Mouse (Mus musculus) retina, embryonic 14.5 days (tissue): ENCODE data around the gene Irf2bp1.

ENCODE experiments used
- DNase-seq: peaks from one replicate; pipeline ENCODE4 v3.0.0-alpha.2; 2015; ENCODE audit warnings: low spot score

Gene Irf2bp1

DNA sequence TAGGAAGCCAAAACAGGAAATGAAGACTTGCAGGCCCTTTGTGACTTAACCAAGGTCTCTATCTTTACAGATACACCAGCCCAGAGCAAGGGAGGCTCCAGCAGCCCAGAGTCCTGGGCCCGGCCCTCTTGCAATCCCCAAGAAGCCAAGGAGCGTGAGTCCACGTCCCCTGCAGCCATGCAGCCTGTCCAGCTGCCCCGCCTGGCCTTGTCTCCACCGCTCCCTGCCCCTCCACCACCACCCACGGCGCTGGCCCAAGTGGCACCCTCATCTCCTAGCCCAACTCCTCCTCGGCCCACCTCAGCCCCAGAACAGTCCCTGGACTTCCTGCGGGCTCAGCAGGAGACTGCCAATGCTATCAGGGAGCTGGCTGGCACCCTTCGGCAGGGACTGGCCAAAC is 3.4 kb upstream of the Irf2bp1 start:
- no peak for DNase-seq

DNA sequence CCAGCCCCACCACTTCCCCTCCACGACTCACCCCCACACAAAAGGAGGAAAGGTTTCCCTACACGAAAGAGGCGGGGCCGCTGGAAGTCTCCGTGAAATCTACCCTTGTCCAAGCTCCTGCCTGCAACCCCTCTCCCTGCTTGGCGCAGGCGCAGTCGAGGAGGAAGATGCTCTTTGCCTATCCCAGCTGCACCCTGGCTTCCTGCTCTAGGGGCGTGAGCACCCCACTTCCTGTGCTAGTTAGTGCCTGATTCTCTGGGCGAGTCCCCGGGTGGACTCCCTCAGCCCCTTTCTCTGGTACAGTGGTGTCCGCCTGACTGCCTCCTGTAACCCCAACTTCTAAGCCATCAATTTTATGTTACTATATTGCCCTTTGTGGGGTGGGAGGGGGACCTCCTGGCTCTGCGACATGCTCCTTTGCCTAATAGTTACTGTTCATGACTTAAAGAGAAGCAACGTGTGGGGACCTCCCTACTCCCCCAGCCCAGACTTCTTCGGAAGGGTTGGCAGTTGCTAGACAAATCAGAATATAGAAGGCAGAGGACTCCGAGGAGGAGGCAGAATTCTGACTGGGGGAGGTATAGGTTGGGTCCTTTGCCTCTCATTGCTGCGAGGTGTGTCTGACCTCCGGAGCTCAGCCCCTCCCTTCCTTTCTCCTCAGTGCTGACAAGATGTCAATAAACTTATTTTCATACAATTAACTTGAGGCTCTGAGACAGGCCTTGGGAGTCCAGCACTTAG is 2.6 kb upstream of the Irf2bp1 start:
- no peak for DNase-seq

DNA sequence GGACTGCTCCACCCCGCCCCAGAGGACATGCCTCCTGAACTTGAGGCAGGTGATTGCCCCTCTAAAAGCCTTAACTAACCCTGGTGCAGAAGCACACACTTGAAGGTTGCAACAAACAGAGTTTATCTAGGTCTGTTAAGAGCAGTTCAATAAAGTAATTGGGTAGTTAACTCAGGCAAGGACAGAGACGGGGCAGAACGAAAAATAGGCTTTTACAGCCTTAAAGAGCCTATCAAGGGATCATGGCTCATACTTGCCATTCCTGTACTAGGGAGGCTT is 2.1 kb upstream of the Irf2bp1 start:
- DNase-seq, result no peak

DNA sequence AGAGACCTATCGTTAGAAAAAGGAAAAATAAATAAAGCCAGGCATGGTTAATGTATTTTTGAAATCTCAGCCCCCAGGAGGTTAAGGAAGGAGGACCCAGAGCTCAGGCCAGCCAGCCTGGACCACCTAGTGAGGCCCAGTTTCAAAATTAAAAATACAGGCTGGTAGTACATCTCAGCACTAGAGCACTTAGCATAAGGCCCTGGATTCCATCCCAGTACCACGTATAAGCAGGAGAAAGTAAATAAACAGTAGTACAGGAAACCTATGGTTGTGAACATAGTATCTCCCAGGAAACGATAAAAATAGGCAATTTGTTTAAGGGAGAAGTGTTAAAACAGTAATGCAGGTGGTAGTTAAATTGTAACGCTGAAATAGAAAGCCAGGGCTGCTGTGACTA is 1.7 kb upstream of the Irf2bp1 start:
- DNase-seq, result no peak

DNA sequence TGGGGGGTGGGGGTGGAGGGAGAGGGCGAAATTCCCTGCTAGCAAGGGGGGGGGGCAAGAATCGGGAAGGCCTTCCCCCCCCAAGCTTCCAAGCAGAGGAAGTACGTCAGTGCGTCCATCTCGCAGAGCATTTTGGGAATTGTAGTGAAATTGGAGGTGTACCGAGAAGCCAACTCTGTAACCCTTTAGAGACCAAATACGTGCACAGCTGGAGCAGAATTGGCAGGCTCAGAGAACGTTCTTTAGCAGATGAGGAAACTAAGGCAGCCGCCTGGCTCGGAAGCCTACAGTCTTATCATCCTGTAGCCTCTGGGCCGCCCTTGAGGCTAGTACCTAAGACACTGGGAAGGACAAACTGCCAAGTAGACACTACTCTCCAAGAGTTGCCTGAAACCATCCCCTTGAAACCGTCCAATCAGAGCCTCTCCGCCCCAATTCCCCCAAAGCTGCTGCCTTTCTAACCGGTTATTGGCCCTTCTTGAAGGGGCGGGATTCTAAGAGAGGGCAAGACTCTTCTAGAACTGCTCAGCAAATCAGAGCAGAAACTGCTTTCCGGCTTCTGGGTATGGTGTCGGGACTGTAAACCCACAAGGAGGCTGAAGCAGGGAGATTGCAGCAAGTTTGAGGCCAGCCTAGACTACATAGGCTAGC is 871 bp upstream of the Irf2bp1 start:
- peak; percentile 89 for DNase-seq

DNA sequence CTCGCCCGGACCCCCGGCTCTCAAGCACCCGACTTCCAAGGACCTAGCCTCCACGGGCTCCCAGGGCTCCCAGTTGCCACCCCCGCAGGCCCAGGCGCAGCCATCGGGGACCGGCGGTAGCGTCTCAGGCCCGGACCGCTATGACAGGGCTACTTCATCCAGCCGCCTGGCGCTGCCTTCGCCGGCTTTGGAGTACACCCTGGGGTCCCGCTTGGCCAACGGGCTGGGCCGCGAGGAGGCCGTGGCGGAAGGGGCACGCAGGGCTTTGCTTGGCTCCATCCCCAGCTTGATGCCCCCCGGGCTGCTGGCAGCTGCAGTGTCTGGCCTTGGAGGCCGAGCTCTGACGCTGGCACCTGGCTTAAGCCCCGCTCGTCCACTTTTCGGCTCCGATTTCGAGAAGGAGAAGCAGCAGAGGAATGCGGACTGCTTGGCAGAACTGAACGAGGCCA is 811 bp downstream of the Irf2bp1 start:
- no peak for DNase-seq

DNA sequence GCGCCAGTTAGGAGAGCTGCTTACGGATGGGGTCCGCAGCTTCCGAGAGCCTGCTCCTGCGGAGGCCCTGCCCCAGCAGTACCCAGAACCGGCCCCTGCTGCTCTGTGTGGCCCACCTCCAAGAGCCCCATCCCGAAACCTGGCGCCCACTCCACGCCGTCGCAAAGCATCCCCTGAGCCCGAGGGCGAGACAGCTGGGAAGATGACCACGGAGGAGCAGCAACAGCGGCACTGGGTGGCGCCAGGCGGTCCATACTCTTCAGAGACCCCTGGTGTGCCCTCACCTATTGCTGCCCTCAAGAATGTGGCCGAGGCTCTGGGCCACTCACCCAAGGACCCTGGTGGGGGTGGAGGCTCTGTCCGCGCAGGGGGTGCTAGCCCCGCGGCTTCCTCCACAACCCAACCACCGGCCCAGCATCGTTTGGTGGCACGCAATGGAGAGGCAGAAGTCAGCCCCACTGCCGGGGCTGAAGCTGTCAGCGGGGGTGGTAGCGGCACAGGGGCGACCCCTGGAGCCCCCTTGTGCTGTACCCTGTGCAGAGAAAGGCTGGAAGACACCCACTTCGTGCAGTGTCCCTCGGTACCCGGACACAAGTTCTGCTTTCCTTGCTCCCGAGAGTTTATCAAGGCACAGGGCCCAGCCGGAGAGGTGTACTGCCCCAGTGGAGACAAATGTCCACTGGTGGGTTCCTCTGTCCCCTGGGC is 1.7 kb downstream of the Irf2bp1 start:
- no peak for DNase-seq

DNA sequence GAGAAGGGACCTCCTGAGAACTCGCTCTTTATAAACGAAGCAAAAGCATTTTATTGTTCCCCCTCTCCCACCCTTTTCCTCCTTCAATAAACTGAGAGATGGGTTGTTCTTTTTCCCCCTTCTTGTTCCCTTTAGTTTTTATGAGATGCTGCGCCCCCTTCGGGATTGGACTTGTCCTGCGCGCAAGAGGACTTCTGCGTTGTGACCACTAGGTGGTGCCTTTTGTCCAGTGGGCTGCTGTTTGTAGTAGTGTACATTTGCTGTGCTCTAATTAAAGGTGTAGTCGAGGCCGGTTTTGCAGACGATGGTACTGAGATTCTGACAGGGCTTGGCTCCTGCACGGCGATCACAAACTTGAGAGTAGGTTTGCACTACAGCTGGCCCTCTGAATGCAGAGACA is 2.6 kb downstream of the Irf2bp1 start:
- peak; percentile 95 for DNase-seq

DNA sequence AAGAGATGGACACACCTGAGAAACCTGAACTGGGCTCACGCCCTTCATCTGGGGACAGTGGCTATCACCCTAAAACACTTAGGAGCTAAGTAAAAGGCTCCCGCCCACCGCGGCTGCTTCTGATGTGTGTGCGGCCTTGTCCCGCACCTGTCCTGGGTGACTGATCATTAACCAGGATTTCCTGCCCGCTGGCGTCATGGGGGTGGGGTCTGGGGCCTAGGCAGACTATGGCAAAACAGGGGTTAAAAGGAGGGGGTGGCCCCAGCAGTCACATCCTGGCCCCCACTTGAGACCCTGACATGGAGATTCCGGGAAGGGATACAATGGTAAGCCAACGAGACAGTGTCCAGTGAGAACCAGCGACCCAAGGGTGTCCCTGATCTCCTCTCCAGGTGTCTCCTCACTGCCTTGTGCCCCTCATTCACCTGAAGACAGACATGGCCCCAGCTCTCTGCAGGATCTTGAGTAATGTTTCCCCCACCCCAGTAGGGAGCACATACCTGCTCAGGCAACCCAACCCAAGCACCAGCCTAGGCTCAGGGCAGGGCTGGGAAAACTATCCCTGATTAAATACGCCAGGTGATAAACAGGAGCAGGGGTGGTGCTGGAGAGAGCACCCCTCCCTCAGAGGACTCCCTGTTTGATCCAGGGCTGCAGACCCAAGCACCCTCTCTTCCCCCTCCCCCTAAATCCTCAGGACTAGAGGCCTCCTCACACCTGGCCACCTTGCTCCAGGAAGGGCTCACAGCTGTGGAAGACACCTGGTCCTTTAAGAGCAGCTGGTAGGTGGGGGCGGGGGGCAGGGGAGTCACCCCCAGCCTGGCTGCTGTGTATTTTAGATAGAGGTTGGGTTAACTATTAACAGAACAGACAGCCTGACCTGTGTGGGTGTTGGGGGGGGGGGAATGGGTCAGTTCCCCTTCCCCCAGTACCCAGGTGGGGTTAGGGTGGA is 3.5 kb downstream of the Irf2bp1 start:
- DNase-seq, result no peak

DNA sequence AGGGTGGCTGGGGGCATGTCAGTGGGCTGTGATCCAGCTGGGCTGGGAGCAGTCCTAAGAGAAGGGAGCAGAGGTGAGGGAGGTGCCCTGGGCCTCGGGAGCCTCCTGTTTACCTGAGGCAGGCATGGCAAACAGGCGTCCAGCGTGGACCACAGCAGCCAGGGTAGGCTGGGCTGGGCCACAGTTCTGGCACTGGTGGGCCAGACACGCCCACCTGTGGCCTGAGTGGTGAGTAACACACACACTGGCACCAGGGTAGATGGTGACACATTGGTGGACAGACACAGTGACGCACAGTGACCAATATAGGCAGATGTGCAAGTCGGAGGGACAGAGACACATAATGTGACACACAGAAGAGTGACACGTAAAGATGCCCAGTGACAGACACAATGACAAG is 6.7 kb downstream of the Irf2bp1 start:
- DNase-seq, result no peak

DNA sequence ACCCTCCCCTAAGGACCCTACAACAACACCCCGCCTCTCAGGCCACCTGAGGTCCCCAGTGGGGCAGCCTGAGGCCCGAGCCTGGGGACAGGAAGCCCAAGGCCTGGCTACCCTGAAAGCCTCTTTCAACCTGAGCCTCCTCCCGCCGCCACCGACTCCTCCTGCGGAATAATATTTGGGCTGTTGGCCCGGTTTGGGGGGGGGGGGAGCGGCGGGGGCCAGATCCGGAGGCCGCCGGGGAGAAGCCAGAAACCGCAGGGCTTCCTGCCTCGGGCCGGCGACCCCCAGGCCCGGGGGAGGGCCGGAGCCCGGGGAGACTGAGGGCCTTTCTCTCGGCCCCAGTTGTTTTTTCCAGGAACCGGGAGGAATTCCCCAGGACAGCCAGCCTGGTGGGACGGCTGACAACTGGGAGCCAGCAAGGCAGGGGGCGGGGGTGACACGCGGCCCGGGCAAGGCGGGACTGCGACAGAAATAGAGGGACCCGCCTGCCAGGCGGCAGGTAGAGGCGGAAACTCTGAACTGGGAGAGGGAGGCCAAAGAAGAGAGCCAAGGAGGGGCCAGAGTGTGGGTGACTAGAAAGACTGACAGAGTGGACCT is 8.3 kb downstream of the Irf2bp1 start:
- no peak for DNase-seq

DNA sequence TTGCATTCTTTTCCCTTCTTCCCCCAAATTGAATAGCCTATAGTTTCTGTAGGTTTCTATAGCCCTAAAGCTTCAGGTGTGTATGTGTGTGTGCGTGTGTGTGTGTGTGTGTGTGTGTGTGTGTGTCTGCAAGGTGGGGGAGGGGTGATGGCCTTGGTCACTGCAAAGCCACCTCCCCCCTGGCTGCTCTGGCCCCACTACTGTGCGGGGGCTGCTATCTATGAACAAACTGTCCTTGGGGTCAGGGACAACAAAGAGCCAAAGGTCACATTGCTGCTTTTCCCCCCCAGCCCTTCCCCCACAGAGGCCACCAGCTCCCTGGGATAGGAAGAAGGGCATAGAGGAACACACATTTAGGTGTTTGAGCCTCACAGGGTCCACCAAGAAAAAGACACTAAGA is 9.0 kb downstream of the Irf2bp1 start:
- no peak for DNase-seq

DNA sequence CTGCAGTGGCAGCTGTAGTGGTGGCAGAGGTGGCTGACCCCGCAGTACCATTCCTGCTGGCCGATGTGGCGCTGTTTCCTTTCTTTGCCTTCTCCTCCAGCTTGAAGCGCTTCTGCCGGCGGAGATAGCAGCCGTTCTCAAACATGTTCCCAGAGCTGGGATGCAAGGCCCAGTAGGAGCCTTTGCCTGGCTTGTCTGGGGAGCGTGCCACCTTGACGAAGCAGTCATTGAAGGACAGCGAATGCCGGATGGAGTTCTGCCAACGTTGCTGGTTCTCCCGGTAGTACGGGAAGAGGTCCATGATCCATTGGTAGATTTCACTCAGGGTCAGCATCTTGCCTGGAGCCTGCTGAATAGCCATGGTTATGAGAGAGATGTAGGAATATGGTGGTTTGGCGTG is 10.6 kb downstream of the Irf2bp1 start:
- DNase-seq, result no peak

DNA sequence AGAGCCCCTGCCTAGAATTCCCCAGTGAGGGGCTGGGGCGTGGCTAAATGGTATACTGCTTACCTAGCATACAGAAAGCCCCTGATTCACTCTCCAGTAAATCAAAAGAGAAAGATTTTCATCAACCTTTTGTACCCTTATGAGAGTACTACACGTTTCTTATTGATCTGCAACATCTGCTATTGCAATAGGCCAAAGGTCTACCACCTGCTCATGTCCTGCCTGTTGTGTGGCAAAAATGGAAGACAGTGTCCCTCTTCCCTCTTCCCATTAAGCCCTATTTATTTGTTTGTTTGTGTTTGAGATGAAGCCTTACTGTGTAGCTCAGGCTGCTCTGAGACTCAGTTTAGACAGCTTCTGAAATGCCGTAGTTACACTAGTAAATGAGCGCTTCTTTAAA is 12.2 kb downstream of the Irf2bp1 start:
- no peak for DNase-seq

DNA sequence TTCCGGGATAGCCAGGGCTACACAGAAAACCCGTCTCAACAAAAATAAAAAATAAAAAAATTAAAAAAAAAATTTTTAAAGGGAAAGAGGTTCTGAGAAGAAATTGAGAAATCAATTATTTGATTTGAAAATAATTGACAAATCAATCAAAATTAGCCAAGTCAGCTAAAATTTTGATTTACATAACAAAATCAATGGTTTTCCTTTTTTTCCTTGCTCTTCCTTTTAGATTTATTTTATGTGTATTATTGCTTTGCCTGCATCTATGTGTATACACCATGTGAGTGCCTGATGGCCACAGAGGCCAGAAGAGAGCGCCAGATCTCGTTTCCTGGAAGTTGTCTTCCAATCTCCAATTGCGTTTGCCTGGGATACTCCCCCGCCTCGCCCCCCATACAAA is 14.1 kb downstream of the Irf2bp1 start:
- DNase-seq, result no peak

DNA sequence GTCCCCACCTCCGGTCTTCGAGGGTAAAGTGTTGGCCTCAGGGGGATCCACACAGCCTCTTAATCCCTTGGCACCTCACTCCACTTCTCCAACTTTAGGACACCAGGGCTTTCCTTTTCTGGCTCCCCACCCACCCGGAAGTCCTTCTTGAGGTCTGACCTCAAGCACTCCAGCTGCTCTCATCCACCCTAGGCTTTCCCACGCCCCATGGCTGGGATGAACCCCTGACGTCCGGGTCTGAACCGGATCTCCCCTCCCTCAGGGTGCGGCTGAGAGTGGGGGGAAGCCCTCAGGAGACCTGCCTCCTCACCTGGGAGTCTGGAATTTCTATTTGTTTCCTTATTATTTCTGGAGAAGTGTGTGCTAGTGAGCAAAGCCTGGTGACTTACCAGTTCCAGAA is 17.2 kb downstream of the Irf2bp1 start:
- no peak for DNase-seq

DNA sequence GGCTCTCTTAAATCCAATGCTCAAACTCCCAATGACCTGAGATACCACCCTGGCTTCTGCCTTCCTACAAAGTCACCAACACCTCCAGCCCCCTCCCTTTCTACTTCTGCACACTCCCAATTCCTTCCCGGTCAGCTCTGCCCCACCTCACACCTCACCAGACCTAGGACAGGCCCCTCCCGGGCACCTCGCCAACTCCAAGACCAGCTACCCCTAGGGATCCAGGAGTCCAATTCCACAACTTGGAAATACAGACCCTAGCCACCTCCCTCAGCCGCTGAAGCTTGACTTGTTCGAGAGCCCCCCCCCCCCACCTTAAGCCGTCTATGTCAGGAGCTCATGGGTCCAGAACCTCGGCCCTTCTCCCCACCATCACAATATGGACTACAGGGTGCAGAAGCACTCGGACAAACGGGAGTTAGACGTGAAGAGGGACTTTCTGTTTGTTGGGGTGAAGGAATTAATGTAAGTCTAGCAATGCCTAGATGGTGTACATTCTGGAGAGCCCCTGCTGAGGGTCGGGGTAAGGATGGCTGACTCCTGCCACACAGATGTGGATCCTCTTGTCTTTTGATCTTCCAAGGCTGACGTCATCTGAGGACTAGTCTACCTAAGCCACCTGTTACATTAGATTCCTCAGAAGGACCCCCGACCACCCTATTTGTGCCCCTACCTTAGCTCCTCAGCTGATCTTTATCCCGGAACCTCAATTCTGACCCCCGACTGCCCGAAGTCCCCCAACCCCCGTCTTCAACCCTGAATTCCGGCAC is 18.5 kb downstream of the Irf2bp1 start:
- DNase-seq, result no peak

DNA sequence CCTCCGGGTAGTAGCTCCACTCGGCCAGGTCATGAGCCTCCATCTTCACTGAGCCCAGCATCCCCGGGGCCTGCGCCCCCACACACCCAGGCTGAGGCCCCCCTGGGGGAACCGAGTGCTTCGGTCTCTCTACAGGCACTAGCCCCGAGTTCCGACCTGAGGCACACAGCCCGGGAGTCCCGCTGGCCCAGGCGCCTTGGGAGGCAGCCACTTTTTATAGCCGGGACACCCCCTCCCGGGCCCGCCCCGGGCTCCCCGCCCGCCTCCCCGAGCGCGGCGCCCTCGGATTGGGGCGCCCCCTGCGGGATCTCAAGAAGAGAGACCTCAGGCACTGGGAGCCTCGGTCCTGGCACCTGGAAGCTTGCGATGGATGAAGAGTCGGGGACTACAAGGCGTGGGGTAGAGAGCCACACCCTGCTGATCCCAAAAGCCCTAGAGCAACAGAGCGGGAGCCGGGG is 19.5 kb downstream of the Irf2bp1 start, which contains the start of gene Foxa3:
Gene Foxa3, minus strand, starts transcription at position 182 of the 458 bp plus-strand sequence.
- no peak for DNase-seq

DNA sequence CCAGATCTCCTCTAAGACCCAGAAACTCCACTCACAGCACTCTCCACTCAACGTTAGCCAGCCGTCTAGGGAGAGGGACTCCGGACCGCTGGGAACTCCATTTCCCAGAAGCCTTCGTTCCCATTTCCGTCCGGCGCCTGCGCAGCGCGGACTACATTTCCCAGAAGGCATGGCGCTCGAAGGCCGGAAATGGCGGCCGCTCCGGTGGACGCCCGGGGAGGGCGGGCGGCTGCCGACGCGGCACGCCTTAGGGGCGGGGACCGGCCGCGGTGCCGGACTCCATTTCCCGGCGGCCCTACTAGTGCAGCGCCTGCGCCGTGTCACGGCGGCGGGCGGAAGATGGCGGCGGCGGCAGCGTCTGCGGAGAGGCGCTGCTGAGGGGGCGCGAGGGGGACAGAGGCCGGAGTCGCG is 20.3 kb downstream of the Irf2bp1 start, which contains the start of gene Sympk:
Gene Sympk, plus strand, starts transcription at position 282 of the 411 bp plus-strand sequence.
- peak; percentile 98 for DNase-seq

DNA sequence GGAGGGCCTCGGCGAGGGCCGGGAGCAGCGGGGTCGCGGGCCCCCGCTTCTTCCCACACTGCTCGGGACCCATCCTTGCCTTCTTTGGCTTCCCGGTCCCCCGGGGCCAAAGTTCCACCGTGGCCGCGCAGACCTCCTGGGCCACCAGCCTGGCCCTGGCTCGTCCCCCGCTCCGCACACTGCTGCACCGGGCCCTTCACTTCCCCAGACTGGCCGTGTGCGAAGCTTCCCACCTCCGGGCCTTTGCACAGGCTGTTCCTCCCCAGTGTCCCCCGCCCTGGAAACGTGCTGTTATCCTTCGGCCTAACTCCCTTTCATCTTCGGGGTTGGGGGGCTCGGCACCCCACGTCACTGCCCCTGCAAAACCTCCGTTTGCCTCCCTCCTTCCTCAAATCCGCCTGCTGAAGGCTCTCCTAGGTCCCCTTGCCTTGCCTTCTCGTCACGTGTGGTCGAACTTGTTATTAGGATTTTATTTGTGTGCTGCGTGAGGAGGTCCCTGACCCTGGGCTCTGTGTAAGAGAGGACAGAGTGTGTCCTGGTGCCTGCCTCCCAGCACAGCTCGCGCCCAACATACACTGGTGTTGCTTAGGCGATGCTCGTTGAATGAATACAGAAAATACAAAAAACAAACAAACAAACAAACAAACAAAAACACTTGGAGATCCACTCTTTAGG is 20.9 kb downstream of the Irf2bp1 start:
- DNase-seq, result no peak
